Mouse (Mus musculus): ENCODE measurements around the gene Olfr147.
"Not testable (repeated sequence)": the region's sequence is repeated elsewhere in the genome, so short reads cannot be mapped to it uniquely, and the experiment has no call there.

Olfr147 gene

GRCm38 (mm10) chr9:38401398-38401797 lies at the start of gene Olfr147:
TSS of gene Olfr147 (plus strand) at chr9:38401698.
- no peak for DNase-seq (ENCODE audit: low read depth, low spot score)
- H3K36me3 ChIP-seq (ENCODE audit: control insufficient read depth, insufficient read depth, low read length, poor library complexity, severe bottlenecking), result no peaks in the 10 kb centered on the region
- H3K27me3 ChIP-seq (ENCODE audit: control insufficient read depth, insufficient read depth, low read length, poor library complexity, severe bottlenecking), result no peaks in the 10 kb centered on the region

- H3K27me3 ChIP-seq (ENCODE audit: control insufficient read depth, insufficient read depth, low read length, poor library complexity, severe bottlenecking), result no peaks in the 10 kb centered on the region
- no peaks in the 10 kb centered on the region for H3K36me3 ChIP-seq (ENCODE audit: control insufficient read depth, insufficient read depth, low read length, poor library complexity, severe bottlenecking)
- no peak for DNase-seq (ENCODE audit: low read depth, low spot score)
These were observed 34.9 kb upstream of the Olfr147 start, which contains the start of gene Olfr250 for GRCm38 (mm10) chr9:38366596-38366995. TSS of gene Olfr250 (plus strand) at chr9:38366896.

GRCm38 (mm10) chr9:38376786-38377185 lies 24.7 kb upstream of the Olfr147 start, which contains the start of gene Olfr251:
TSS of gene Olfr251 (plus strand) at chr9:38377086.
- Histone ChIP-seq H3K36me3 (ENCODE audit: control insufficient read depth, insufficient read depth, low read length, poor library complexity, severe bottlenecking) (no peaks in the 10 kb centered on the region), H3K27me3 (ENCODE audit: control insufficient read depth, insufficient read depth, low read length, poor library complexity, severe bottlenecking) (no peaks in the 10 kb centered on the region)
- no peak for DNase-seq (ENCODE audit: low read depth, low spot score)

- H3K27me3 ChIP-seq (ENCODE audit: control insufficient read depth, insufficient read depth, low read length, poor library complexity, severe bottlenecking); H3K36me3 ChIP-seq (ENCODE audit: control insufficient read depth, insufficient read depth, low read length, poor library complexity, severe bottlenecking); DNase-seq (ENCODE audit: low read depth, low spot score): not testable (repeated sequence)
These were observed 6.0 kb downstream of the Olfr147 start for GRCm38 (mm10) chr9:38407502-38407901.

GRCm38 (mm10) chr9:38413502-38413901 lies 12.0 kb downstream of the Olfr147 start:
- not testable (repeated sequence) for H3K36me3 ChIP-seq (ENCODE audit: control insufficient read depth, insufficient read depth, low read length, poor library complexity, severe bottlenecking); DNase-seq (ENCODE audit: low read depth, low spot score); H3K27me3 ChIP-seq (ENCODE audit: control insufficient read depth, insufficient read depth, low read length, poor library complexity, severe bottlenecking)

- no peak for DNase-seq (ENCODE audit: low read depth, low spot score)
- Histone ChIP-seq H3K27me3 (ENCODE audit: control insufficient read depth, insufficient read depth, low read length, poor library complexity, severe bottlenecking) (no peaks in the 10 kb centered on the region), H3K36me3 (ENCODE audit: control insufficient read depth, insufficient read depth, low read length, poor library complexity, severe bottlenecking) (no peaks in the 10 kb centered on the region)
These were observed 22.3 kb downstream of the Olfr147 start for GRCm38 (mm10) chr9:38423801-38424200.

GRCm38 (mm10) chr9:38427026-38427425 lies 25.5 kb downstream of the Olfr147 start:
- DNase-seq (ENCODE audit: low read depth, low spot score), result no peak
- Histone ChIP-seq H3K36me3 (ENCODE audit: control insufficient read depth, insufficient read depth, low read length, poor library complexity, severe bottlenecking) (no peaks in the 10 kb centered on the region), H3K27me3 (ENCODE audit: control insufficient read depth, insufficient read depth, low read length, poor library complexity, severe bottlenecking) (no peaks in the 10 kb centered on the region)

- Histone ChIP-seq H3K27me3 (ENCODE audit: control insufficient read depth, insufficient read depth, low read length, poor library complexity, severe bottlenecking) (no peaks in the 10 kb centered on the region), H3K36me3 (ENCODE audit: control insufficient read depth, insufficient read depth, low read length, poor library complexity, severe bottlenecking) (no peaks in the 10 kb centered on the region)
- no peak for DNase-seq (ENCODE audit: low read depth, low spot score)
These were observed 27.7 kb downstream of the Olfr147 start, which contains the start of gene Olfr901 for GRCm38 (mm10) chr9:38429155-38429554. TSS of gene Olfr901 (plus strand) at chr9:38429455.

- DNase-seq (ENCODE audit: low read depth, low spot score), result no peak
- H3K27me3 ChIP-seq (ENCODE audit: control insufficient read depth, insufficient read depth, low read length, poor library complexity, severe bottlenecking), result no peaks in the 10 kb centered on the region
- no peaks in the 10 kb centered on the region for H3K36me3 ChIP-seq (ENCODE audit: control insufficient read depth, insufficient read depth, low read length, poor library complexity, severe bottlenecking)
These were observed 45.9 kb downstream of the Olfr147 start, which contains the start of gene Olfr902 for GRCm38 (mm10) chr9:38447352-38447751. TSS of gene Olfr902 (plus strand) at chr9:38447652.

Data from splenic B cell, adult 2 months (primary cell).